Mouse (Mus musculus): Measurements from ENCODE around the gene Uck1. TPM values are rescaled to one million over a fixed set of nuclear protein-coding genes. Genes with fewer than 3 reads are reported as not detected.

The Uck1 gene
- 48.5 and 53.5 TPM in 2 replicates for total RNA-seq (2023)

DNA sequence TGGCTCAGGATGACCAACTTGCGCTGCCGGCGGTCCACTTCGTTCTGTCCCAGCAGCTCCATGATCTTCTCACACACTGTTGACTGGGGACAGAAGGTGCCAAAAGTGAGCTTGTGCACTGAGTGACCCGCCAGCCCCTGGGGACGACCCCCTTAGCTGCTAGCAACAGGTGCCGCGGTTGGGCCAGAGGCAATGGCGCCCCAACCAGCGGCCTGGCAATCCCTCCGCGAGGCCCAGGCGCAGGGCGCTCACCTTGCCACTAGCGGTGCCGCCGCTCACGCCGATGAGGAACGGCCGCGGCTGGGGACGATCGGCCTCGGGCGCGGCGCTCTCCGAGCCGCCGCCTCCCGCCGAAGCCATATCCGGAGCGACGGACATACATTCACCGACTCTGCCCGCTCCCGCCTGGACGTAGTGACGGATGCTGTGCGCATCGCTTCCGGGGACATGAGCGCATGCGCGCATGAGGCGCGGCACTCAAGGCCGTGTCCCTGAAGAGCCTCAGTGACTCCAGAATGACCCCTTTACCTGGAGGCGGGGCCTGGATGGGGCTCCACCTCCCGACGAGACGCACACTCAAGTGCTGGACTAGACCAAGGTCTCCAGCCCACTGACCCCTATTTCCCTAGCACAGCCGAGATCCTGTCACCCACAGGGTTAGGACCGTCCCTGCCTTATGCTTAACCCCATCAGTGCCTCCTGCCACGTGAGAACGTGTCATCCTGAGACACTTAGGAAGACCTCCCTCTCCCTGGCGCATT, at the start of gene Uck1:
Gene Uck1, minus strand, starts transcription at position 503 of the 761 bp plus-strand sequence.

DNA sequence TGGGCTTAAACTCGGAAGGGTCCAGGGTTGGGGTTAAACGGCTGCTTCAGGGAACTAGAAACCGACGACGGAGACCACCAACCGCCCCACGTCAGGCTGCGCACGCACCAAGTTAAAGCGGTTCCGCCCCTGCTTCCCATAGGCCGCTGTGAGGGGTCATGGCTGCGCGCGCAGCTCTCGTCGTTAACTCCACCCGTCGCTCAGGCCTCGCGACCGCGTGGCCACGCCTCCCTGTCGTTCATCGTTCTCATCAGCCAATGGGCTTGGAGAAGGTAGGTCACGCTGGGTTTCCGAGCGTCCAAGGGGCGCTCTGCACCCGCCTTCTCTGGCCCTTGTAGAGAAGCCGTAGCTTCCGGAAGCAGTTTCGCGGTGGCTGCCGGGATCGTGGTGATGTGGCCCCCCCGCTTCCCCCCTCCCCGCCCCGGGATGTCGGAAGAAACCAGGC, 28.0 kb upstream of the Uck1 start, which contains the start of gene Swi5:
Gene Swi5, minus strand, starts transcription at position 153 of the 445 bp plus-strand sequence.

DNA sequence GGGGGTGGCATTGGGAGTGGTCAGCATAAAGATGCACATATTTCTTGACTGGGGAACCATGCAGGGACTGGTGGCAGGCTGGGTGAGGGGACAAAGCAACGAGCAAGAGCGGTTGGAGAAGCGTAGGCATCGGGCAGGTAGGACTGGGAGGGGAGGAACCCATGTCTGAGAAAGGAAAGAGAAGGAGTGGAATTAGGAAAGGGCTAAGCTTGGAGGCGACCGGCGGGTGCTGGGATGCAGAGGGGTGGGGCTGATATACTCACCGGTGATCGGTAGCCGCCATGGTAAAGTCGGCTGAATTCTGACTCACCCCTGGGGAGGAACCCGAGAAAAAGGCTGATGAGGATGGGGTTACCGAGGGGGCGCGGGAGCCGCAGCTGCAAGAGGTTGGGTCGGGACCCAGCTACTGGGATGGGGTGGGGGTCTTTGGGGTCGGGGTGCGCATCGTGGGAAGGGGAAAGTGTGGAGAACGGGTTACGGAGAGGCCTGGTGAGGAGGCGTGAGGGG, 27.4 kb upstream of the Uck1 start, which contains the start of gene Golga2:
Gene Golga2, plus strand, starts transcription at position 51 of the 507 bp plus-strand sequence.

DNA sequence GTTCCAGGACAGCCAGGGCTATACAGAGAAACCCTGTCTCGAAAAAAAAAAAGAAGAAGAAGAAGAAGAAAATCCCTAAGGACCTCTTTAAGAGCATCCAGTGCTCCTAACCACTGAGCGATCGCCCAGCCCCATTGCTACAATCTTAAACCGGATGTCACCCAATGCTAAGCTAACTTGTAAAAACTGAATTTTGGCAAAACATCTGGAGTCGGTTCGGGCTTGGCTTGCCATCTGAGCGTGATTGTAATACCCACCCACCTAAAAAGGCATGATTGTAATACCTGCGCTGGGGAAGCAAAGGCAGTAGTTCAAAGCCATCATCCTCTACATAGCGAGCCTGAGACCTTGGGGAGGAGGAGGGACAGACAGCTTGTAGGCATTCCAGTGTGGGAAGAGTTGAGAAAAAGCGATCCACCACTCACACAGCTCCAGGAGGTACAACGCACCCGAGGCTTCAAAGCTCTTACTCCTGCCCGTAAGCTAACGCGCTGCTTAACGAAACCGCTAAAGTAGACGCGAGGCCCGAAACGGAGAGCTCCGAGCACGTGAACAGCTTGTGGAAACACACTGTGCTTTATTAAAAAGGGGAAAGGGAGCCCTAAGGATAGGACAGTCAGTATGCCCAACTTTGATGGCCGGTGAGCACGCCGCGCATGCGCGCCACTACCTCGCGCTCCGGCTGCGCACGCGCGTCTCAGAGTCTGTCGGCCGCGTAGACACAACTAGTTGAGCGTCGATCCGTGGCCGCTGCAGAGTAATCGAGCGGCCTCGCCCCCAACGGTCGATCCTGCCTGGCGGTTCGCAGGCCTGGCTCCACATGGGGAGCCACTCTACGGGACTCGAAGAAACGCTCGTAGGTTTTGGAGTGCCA, 23.8 kb downstream of the Uck1 start, which contains the start of gene Pomt1:
Gene Pomt1, plus strand, starts transcription at position 705 of the 874 bp plus-strand sequence.

Other genes with a start within 250 kb of the Uck1 start
- gene Fam78a, start 175.3 kb downstream of the Uck1 start, total RNA-seq (2023), result 5.7 and 8.0 TPM in 2 replicates
- not detected in 2 replicates for gene Plpp7, start 164.6 kb downstream of the Uck1 start, total RNA-seq (2023)
- 29.1 and 36.1 TPM in 2 replicates for gene Prrc2b, start 109.1 kb downstream of the Uck1 start, total RNA-seq (2023)
- 9.8 and 12.6 TPM in 2 replicates for gene Pomt1, start 23.6 kb downstream of the Uck1 start, total RNA-seq (2023)
- gene Golga2, start 27.2 kb upstream of the Uck1 start, total RNA-seq (2023), result 60.7 and 79.4 TPM in 2 replicates
- gene Swi5, start 27.9 kb upstream of the Uck1 start, total RNA-seq (2023), result 69.7 and 71.0 TPM in 2 replicates
- 53.8 and 65.5 TPM in 2 replicates for gene Ciz1, start 92.2 kb upstream of the Uck1 start, total RNA-seq (2023)
- gene Dnm1, start 93.2 kb upstream of the Uck1 start, total RNA-seq (2023), result not detected in 2 replicates
- 39.5 and 56.7 TPM in 2 replicates for gene 1110008P14Rik, start 121.8 kb upstream of the Uck1 start, total RNA-seq (2023)
- gene Lcn2, start 128.1 kb upstream of the Uck1 start, total RNA-seq (2023), result 6,793 and 10,274 TPM in 2 replicates
- 13.2 and 14.2 TPM in 2 replicates for gene Ptges2, start 135.7 kb upstream of the Uck1 start, total RNA-seq (2023)
- 3.6 and 4.1 TPM in 2 replicates for gene Naif1, start 190.3 kb upstream of the Uck1 start, total RNA-seq (2023)
- gene Slc25a25, start 191.3 kb upstream of the Uck1 start, total RNA-seq (2023), result 13.2 and 19.6 TPM in 2 replicates

All from neutrophil, adult 65 days (primary cell).